Mouse (Mus musculus): Measurements from ENCODE around the gene Fbxl17. TPM values are rescaled to one million over a fixed set of nuclear protein-coding genes. Genes with fewer than 3 reads are reported as not detected.
A peak's percentile ranks its signal among the peaks of the same experiment; 100 is the strongest.

The Fbxl17 gene
- total RNA-seq, 2 experiments from 2014 or later: 23.5 to 25.5 TPM

DNA sequence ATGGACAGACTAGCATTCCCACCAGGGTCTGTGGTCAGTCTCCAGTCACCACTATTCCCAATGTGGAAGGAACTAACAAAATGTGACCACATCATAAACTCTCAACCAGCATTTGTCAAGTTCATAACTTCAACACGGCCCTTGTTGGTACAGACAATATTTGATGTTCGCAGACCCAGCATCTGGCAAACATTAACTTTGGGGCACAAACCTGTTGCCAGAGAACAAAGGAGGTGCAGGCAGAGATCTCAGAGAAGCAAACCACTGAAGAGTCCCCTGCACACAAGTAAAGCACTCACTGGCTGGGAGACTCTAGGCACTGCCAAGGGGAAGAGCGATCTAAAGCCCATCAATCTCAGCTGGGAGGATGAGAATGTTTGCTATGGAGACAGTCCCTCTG is 204.9 kb downstream of the Fbxl17 start:
- intact Hi-C loops (cut with DNase I): no loop called here
- DNase-seq (ENCODE audit: low spot score): no peak

- intact Hi-C loops (cut with DNase I): no loop called here
- no peak for DNase-seq (ENCODE audit: low spot score)
Measured at GRCm38 (mm10) chr17:63293979-63294378, 205.8 kb downstream of the Fbxl17 start.

DNA sequence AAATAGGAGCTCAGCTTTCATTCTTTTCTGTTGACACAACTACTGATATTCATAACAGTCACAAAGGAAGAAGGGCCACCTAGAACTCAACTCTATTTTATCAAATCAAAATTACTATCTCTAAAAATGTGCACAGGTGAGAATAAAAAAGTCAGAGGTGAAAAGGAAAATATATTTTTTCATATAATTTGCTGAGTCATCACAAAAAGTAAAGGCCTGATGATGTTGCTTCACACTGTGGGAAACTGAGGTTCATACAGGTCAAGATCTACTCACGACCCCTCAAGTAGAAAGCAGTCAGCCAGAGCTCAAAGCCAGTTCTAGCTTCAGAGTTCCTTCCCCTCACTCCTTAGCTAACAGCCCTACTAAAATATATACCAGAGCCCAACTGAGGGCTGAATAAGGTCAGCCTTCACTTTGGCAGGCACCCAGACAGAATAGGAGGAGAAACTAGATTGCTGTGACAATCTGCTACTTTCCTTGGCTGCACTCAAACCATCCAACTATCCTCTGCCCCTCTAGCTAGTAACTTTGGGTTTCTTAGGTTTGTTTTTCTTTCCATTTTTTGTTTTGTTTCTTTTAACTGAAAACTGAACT is 210.4 kb downstream of the Fbxl17 start:
- DNase-seq (ENCODE audit: low spot score): peak; percentile 14
- intact Hi-C loops (cut with DNase I): no loop called here

- intact Hi-C loops (cut with DNase I): no loop called here
- DNase-seq (ENCODE audit: low spot score): no peak
Measured at GRCm38 (mm10) chr17:63288850-63289249, 211.0 kb downstream of the Fbxl17 start.

GRCm38 (mm10) chr17:63287413-63287812 is 212.4 kb downstream of the Fbxl17 start:
- intact Hi-C loops (cut with DNase I): no loop called here
- no peak for DNase-seq (ENCODE audit: low spot score)

- intact Hi-C loops (cut with DNase I): no loop called here
Measured at GRCm38 (mm10) chr17:63285265-63285939, 214.4 kb downstream of the Fbxl17 start.

GRCm38 (mm10) chr17:63284074-63284473 is 215.7 kb downstream of the Fbxl17 start:
- intact Hi-C loops (cut with DNase I): no loop called here
- DNase-seq (ENCODE audit: low spot score): no peak

More at GRCm38 (mm10) chr17:63285265-63285939, 214.4 kb downstream of the Fbxl17 start:
- peak; percentile 9 for DNase-seq (ENCODE audit: low spot score)

DNA sequence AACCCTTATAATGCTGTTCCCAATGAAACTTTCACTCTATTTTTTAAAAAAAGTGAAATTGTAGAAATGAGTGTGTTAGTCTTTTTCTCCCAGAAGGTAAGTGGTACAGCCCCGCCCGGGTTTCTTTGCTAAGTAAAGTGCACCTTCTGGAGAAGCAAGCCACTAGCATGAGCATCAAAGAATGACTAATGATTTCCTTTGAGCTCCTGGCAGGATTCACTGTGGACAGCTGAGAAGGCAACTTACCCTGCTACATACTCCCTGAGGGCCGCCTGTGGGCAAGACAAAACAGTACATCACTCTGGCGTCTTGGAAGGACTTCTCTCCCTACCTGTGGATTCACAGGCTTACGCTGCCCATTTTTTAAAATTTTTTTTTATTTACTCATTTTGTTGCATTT is 217.8 kb downstream of the Fbxl17 start:
- intact Hi-C loops (cut with DNase I): no loop called here
- DNase-seq (ENCODE audit: low spot score): no peak

- no peak for DNase-seq (ENCODE audit: low spot score)
- intact Hi-C loops (cut with DNase I): no loop called here
Measured at GRCm38 (mm10) chr17:63280990-63281389, 218.8 kb downstream of the Fbxl17 start.

DNA sequence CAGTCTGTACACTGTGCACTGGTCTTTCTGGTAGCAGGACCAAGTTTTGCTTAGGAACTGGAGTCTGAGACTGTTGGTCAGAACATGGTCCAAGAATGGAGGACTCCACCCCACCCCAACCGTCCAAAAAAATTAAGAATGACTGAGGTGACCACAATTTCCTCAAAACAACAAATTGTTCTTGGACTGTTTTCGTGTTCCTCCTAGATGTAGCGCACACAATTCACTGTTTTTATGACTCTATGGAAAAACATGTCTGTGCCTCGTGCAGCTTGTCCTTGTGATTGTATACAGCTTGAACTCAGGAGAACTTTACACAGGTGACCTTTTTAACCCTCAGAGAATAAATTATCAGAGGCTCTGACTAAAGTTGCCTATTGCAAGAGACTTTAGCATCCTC is 220.7 kb downstream of the Fbxl17 start:
- no peak for DNase-seq (ENCODE audit: low spot score)
- intact Hi-C loops (cut with DNase I): no loop called here

- DNase-seq (ENCODE audit: low spot score): no peak
- intact Hi-C loops (cut with DNase I): no loop called here
Measured at GRCm38 (mm10) chr17:63273353-63273752, 226.5 kb downstream of the Fbxl17 start.

DNA sequence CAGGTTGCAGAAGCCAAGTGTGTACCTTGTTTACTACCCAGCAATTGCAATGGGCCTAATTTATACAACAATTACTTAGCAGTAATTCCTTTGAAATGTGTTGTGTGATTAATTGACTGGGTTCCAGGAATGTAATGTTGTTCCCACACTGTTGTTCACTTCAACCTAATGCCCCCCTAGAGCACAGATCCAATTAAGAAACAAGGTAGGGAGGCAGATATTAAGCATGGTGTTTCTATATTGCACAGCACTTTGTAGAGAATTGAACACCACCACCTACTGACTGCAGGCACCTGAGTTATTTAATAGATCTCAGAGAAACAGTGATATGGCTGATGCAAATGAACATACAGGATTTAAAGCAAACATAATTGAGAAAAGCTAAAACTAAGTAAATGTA is 226.9 kb downstream of the Fbxl17 start:
- no peak for DNase-seq (ENCODE audit: low spot score)
- intact Hi-C loops (cut with DNase I): no loop called here

- intact Hi-C loops (cut with DNase I): no loop called here
- no peak for DNase-seq (ENCODE audit: low spot score)
Measured at GRCm38 (mm10) chr17:63271000-63271399, 228.8 kb downstream of the Fbxl17 start.

DNA sequence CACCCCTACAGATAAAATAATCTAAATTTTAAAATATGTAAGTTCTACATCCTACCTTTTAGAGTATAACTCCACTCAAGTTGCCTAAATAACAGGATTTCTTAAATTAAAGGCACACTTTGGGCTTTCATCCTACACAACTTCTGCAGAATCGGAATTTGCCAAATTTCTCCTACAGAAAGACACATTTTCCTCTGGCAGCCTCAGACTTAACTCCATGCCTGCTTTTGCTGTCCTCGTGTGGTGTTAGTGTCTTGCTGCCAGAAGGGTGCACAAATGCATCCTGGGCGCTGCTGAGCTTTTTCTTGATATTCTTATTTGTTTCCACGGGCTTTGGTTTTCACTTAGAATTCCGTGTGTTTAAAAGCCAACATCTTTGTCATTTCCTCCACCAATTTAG is 229.3 kb downstream of the Fbxl17 start:
- intact Hi-C loops (cut with DNase I): no loop called here

GRCm38 (mm10) chr17:63262674-63263073 is 237.1 kb downstream of the Fbxl17 start:
- no peak for DNase-seq (ENCODE audit: low spot score)
- intact Hi-C loops (cut with DNase I): no loop called here

More for the DNA sequence above, 229.3 kb downstream of the Fbxl17 start:
- DNase-seq (ENCODE audit: low spot score): no peak

GRCm38 (mm10) chr17:63261508-63262141 is 238.2 kb downstream of the Fbxl17 start:
- no peak for DNase-seq (ENCODE audit: low spot score)
- intact Hi-C loops (cut with DNase I): no loop called here

DNA sequence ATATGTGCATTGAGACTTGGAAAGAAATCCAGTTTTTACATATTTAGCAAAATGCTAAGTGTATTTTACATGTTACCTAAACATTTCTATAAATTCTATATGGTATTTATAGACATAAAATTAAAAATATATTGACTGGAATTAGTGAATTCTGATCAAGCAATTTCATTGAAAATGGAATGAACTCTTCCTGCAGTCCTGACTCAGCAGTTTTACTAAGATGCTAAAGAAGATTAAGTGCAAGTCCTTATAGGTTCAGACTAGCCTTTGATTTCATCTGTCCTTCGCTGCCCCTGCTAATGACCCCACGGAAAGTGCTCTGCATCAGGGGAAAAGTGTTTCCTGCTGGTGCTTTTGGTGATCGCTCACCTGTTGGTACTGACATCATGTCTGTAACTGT is 240.7 kb downstream of the Fbxl17 start:
- intact Hi-C loops (cut with DNase I): no loop called here
- no peak for DNase-seq (ENCODE audit: low spot score)

GRCm38 (mm10) chr17:63246144-63246619 is 253.6 kb downstream of the Fbxl17 start:
- intact Hi-C loops (cut with DNase I): no loop called here
- no peak for DNase-seq (ENCODE audit: low spot score)

DNA sequence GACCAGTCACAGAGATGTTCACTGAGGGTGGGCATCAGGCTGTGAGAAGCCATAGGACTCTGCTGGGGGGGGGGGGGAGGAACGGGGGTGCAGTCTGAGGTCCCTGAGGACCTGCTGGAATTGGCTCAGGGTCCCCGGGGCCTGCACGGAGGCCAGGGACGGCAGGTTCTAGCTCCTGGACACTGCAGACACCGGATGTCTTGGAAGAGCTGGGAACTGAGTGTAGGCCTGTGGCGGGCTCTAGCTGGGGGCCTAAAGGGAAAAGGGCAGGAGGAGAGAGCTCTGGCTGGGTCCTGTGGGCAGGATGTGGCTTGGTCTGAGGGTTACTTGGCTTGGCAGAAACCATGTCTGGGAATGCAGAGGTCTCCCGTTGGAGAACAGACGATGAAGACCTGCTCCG is 254.3 kb downstream of the Fbxl17 start:
- no peak for DNase-seq (ENCODE audit: low spot score)
- intact Hi-C loops (cut with DNase I): no loop called here

DNA sequence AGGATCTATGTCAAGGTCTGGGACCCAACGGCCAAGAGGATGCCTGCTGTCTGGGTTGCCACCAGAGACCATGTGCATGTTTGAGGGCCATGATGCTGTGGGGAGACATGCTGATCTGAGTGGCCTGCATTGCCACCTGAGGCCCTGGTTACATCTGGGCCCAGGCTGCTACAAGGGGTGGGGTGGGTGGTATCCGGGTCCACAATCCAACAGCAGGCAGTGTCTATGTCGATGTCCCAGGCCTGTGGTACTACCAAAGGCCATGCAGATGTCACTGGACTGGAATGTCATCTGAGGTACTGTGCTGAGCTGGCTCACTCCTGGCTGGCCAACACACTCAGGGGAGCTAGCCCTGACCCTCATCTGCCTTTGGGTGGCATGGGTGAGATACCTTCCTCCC is 257.1 kb downstream of the Fbxl17 start:
- DNase-seq (ENCODE audit: low spot score): no peak
- intact Hi-C loops (cut with DNase I): no loop called here

- intact Hi-C loops (cut with DNase I): no loop called here
Measured at GRCm38 (mm10) chr17:63240731-63241106, 259.1 kb downstream of the Fbxl17 start.

More at GRCm38 (mm10) chr17:63240731-63241106, 259.1 kb downstream of the Fbxl17 start:
- no peak for DNase-seq (ENCODE audit: low spot score)
